Mouse (Mus musculus) limb, embryonic 11.5 days (tissue): ENCODE measurements at regions not wholly inside any gene's neighbourhood (a gene's known extent, or its start where the extent isn't known, plus 50 kb on each side); places are given as distances from the start of the nearest gene placed in this dataset.

Experiments
- ATAC-seq: fragments of 200-750 bp; cut with Nextera tagmentation; 2 replicates; pipeline ENCODE4 v1.8.0; 2017; ENCODE audit warnings: low read depth; ENCODE audit not compliant: insufficient number of reproducible peaks, low FRiP score, low TSS enrichment
- DNase-seq: peaks from one replicate; pipeline ENCODE4 v3.0.0-alpha.2; 2015; ENCODE audit warnings: low spot score
- H3K27ac ChIP-seq: fragments of 300-500 bp; sonication (generic); replicated peaks from 2 replicates; pipeline ENCODE4 v1.5.1; 2014; ENCODE audit warnings: low read depth, mild to moderate bottlenecking, low read length
- H3K27me3 ChIP-seq: fragments of 300-500 bp; sonication (generic); 2 replicates; pipeline ENCODE4 v1.6.1; 2014; ENCODE audit warnings: mild to moderate bottlenecking, low read length, mixed read lengths; ENCODE audit not compliant: control insufficient read depth, insufficient read depth
- H3K36me3 ChIP-seq: fragments of 300-500 bp; sonication (generic); 2 replicates; pipeline ENCODE4 v1.6.1; 2014; ENCODE audit warnings: mild to moderate bottlenecking, low read length, moderate library complexity, mixed read lengths; ENCODE audit not compliant: control insufficient read depth, insufficient read depth
- H3K4me1 ChIP-seq: fragments of 300-500 bp; sonication (generic); 2 replicates; pipeline ENCODE4 v1.6.1; 2014; ENCODE audit warnings: low read length, mixed read lengths; ENCODE audit not compliant: control insufficient read depth, insufficient read depth
- H3K4me2 ChIP-seq: fragments of 300-500 bp; sonication (generic); 2 replicates; pipeline ENCODE4 v1.6.1; 2014; ENCODE audit warnings: low read depth, mild to moderate bottlenecking, moderate library complexity; ENCODE audit not compliant: severe bottlenecking
- H3K4me3 ChIP-seq: fragments of 300-500 bp; sonication (generic); 2 replicates; pipeline ENCODE4 v1.5.1; 2014; ENCODE audit warnings: low read depth, low read length
- H3K9ac ChIP-seq: fragments of 300-500 bp; sonication (generic); 2 replicates; pipeline ENCODE4 v1.6.1; 2014; ENCODE audit warnings: mild to moderate bottlenecking, low read length
- H3K9me3 ChIP-seq: fragments of 300-500 bp; sonication (generic); 2 replicates; pipeline ENCODE4 v1.6.1; 2016; ENCODE audit warnings: low read length; ENCODE audit not compliant: control insufficient read depth
- WGBS: fragments of 180-500 bp; shearing (Covaris S2); extraction: QIAGEN DNeasy Blood & Tissue Kit; methylation state at CpG from one replicate; pipeline ENCODE4 v1.1.7; 2014; 5-methylcytosine and 5-hydroxymethylcytosine counted together

GRCm38 (mm10) chr8:101197986-101198385 is 1587.5 kb downstream of the Cdh11 start:
- Histone ChIP-seq H3K9me3 (no peaks in the 10 kb centered on the region), H3K27me3 (no peaks in the 10 kb centered on the region), H3K9ac (no peak overlapping the region), H3K36me3 (no peaks in the 10 kb centered on the region), H3K27ac (no peak overlapping the region), H3K4me1 (no peaks in the 10 kb centered on the region), H3K4me3 (no peak overlapping the region), H3K4me2 (no peak overlapping the region)
- ATAC-seq (no peak), DNase-seq (no peak)
- 88% methylated on average over 1 of the region's 1 CpGs for WGBS

GRCm38 (mm10) chr8:101196740-101197139 is 1588.7 kb downstream of the Cdh11 start:
- H3K36me3 ChIP-seq, result no peaks in the 10 kb centered on the region
- ATAC-seq (no peak), DNase-seq (no peak)
- no peaks in the 10 kb centered on the region for H3K9me3 ChIP-seq
- no peak overlapping the region for H3K4me3 ChIP-seq
- no peak overlapping the region for H3K27ac ChIP-seq
- no peak overlapping the region for H3K4me2 ChIP-seq
- H3K4me1 ChIP-seq, result no peaks in the 10 kb centered on the region
- H3K27me3 ChIP-seq, result no peaks in the 10 kb centered on the region
- no peak overlapping the region for H3K9ac ChIP-seq

DNA sequence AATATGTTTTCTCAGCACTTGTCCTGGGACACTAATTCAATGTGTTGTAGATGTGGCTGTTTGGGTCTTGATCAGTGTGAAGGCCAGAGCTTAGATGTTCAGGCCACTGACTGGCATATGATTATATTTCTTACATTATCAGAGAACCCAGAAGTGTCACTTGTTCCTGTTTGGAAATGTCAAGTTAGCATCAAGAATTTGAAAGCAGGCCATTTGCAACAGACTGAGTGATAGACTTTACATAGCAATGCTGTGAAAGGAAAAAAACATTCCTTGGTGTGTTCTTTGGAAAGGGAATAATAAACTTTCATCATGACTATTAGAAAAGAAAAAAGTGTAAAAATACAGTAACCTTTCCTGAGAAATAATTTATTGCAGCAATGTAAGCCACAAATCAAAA is 1596.9 kb downstream of the Cdh11 start:
- DNase-seq, result no peak
- no peaks in the 10 kb centered on the region for H3K27me3 ChIP-seq
- H3K36me3 ChIP-seq, result no peaks in the 10 kb centered on the region
- no peak for ATAC-seq
- H3K4me2 ChIP-seq, result no peak overlapping the region
- H3K9ac ChIP-seq, result no peak overlapping the region
- H3K27ac ChIP-seq, result no peak overlapping the region
- no peak overlapping the region for H3K4me3 ChIP-seq
- no peaks in the 10 kb centered on the region for H3K9me3 ChIP-seq
- H3K4me1 ChIP-seq, result no peaks in the 10 kb centered on the region

DNA sequence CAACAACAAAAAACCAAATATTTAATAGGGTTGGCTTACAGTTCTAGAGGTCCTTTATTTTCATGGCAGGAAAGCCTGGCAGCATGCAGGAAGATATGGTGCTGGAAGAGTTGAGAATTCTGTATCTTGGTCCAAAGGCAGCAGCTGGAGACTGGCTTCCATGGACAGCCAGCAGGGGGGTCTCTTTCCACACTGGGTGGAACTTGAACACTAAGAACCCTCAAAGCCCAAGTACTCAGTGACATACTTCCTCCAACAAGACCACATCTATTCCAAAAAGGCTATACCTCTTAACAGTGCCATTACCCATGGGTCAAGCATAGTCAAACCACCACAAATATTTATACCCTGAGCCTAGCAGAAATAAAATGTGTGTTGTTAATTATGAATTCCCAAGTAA is 1630.5 kb downstream of the Cdh11 start:
- Histone ChIP-seq H3K27ac (no peak overlapping the region), H3K9ac (no peak overlapping the region), H3K27me3 (no peaks in the 10 kb centered on the region), H3K4me3 (no peak overlapping the region), H3K4me1 (no peaks in the 10 kb centered on the region), H3K9me3 (no peaks in the 10 kb centered on the region), H3K36me3 (no peaks in the 10 kb centered on the region), H3K4me2 (no peak overlapping the region)
- ATAC-seq, result no peak
- DNase-seq, result peak; percentile 34
